Mouse (Mus musculus): ENCODE results near the gene St6gal1.

The St6gal1 gene

DNA sequence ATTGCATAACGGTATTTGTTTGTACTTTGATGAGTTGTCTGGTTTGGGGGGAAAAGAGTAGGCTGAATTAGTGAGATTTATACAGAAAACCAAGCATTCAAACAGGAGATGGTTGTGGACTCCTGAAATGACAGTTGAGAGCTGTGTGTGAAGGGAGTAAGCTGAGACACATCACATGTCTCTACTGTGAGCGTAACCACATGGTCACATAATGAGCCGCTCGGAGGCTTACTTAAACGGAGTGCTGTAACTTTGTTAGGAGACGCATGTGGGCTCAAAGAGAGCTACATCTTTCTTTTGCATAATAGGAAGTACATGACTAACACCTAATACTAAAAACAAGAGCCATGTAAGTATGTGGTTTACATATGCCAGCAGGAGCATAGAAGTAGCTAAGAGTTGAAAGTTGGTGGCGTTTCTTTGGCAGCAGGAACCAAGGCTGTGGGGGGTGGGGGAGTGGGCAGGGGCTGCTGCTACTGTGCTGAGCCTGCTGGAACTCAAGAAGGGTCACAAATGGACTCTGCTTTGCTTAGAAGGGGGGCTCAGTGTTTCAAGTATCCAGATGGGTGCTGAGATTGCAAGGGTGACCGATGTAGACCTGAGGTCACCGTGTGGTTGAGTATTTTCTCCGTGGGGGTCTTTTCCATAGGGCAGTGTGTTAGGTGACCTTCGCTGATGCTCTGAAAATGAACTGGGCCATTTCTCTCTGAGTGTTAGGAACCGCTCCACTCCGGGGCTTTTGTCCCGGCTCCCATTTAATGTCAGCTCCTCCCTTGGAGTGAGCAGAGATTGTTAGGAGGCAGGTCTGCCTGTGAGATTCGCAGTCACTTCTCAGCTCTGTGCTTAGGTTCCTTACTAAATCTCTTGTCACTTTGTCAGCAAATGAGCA lies 26.3 kb downstream of the St6gal1 start:
- no peak for DNase-seq (ENCODE audit: low read depth, low spot score)

DNA sequence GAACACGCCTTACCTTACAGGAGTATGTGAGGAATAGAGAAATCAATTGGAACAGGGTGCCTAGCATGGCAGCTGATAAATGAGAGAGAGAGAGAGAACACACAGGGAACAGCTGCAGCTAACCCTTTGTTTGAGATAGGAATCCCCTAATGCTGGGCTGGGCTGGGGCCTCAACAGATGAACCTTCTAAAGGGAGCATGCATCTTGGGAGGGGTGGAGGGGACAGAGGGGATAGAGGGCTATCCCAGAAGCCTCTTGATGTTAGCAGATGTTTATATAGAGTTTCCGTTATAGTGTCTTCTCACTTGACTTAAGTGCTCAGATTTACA lies 26.9 kb downstream of the St6gal1 start:
- DNase-seq (ENCODE audit: low read depth, low spot score), result no peak

DNA sequence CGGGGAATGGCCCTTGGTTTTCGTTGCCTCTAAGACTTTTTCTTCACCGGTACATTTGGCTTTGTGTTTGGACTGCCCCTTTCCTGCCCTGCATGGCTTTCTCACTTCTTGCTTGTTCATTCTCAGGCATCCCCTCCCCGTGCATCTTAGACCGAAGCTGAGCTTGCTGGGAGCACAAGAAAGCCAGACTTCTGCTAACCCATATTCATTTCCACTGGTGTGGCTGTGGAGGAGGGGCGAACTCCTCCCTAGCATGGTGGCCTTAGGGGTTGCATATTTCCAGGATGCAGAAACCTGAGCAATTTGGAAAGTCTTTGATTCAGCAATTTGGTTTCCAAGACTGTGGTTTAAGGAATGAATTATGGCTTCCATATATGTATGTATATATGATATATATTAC lies 29.1 kb downstream of the St6gal1 start:
- DNase-seq (ENCODE audit: low read depth, low spot score), result no peak

GRCm38 (mm10) chr16:23254062-23254461 lies 29.5 kb downstream of the St6gal1 start:
- no peak for DNase-seq (ENCODE audit: low read depth, low spot score)

DNA sequence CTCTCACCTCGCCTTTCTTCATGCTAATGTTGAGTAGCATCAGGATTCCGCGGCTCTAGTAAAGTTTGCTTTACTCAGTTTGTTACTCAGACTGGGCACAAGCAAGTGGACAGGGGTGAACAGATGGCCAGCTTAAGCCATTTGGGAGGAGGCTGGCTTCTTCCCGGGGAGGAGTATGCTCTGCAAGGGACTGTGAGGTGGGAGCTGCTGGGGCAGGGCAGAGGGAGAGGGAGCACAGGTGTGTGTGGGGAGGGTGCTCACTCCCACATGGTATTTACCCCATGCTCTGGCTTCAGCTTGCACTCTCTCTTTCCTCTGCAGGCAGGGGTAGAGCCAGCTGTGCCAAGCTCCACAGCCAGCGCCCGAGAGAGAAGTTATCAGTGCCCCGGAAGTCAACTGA lies 32.1 kb downstream of the St6gal1 start:
- no peak for DNase-seq (ENCODE audit: low read depth, low spot score)

DNA sequence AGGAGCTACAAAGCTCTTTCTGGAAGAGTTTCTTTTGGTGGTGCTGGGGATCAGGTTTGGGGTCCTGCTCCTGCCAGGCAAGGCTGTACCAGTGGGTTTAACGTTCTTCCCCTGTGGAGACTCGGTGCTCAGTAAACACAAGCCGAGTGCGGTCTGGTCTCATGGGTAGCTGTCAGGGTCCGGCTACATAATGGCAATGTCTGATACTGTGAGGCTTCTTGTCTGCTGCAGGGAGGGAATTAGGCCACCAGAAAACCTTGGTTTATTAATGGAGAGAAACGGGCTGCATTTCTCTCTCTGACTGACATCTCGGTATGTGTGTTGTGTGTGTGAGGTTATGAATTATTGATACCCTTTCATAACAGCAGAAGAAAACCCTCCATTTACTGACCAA lies 33.9 kb downstream of the St6gal1 start:
- DNase-seq (ENCODE audit: low read depth, low spot score), result no peak

GRCm38 (mm10) chr16:23258823-23259457 lies 34.4 kb downstream of the St6gal1 start:
- DNase-seq (ENCODE audit: low read depth, low spot score), result no peak

GRCm38 (mm10) chr16:23259580-23259979 lies 35.0 kb downstream of the St6gal1 start:
- DNase-seq (ENCODE audit: low read depth, low spot score), result no peak

DNA sequence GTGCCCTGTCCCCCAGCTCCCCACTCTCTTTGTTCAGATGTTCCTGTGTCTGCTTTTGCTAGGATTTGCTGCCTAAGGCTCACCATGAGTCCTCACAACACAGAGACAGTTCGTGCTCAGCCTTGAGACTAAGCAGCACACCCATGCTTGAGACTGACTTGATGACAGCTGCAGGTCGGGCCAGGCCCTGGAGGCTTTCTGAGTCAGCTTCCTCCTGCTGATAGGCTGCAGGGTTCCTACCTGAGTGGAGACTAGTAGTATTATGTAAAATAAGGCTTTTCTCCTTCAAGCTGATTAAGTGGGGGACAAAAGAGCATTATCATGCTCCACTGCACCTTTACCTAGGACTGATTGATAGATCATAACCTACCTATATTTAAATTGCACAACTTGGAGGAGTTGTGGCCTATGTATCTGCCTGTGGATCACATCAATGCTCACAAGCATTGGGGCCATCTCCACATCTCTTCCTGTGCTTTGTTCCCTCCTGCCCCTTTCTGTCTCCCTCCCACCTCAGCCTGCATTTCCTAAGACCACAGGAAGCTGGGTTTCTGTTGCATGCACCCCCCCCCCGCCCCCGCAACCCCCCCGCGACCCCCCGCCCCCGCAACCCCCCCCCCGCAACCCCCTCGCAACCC lies 37.7 kb downstream of the St6gal1 start:
- DNase-seq (ENCODE audit: low read depth, low spot score), result no peak

GRCm38 (mm10) chr16:23262846-23263245 lies 38.3 kb downstream of the St6gal1 start:
- no peak for DNase-seq (ENCODE audit: low read depth, low spot score)

DNA sequence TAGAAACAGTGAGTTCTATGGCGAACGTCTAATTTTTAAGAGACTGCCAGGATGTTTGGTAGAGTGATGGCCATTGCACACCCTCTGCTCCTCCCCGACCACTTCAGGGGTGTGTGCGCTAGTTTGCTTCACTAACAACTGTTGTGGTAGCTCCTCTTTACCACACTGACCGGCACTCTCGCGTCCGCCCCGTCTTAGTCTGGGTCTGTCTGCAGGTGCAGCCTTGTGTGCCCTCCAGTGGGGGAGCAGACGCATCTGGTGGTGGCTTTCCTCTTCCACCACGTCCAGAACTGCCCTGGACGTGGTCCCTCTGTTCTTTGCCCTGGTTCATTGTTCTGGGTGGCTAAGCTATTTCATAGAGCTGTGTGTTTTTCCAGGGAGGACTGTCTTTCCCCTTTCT lies 40.5 kb downstream of the St6gal1 start:
- no peak for DNase-seq (ENCODE audit: low read depth, low spot score)

- no peak for DNase-seq (ENCODE audit: low read depth, low spot score)
Measured at GRCm38 (mm10) chr16:23265481-23265880, 40.9 kb downstream of the St6gal1 start.

GRCm38 (mm10) chr16:23266293-23266692 lies 41.8 kb downstream of the St6gal1 start:
- DNase-seq (ENCODE audit: low read depth, low spot score), result no peak

DNA sequence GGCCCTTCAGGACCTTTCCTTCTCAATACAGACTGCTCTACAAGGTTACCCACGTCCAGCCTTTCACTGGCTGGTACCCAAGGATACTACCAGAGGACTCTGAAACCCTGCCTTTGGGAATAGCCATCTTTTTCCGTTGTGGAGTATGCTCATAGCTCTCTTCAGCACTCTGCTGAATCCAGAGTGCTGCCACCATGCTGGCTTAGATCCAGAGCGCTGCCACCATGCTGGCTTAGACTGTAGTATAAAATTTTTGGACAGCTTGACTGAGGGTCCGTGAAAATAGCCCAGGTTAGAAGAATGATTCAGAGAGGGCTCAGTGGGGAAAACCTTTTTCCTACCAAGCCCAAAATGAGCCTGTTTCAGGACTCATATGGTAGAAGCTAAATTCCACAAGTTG lies 42.4 kb downstream of the St6gal1 start:
- DNase-seq (ENCODE audit: low read depth, low spot score), result no peak

- DNase-seq (ENCODE audit: low read depth, low spot score), result no peak
Measured at GRCm38 (mm10) chr16:23268231-23268630, 43.7 kb downstream of the St6gal1 start.

GRCm38 (mm10) chr16:23269056-23269983 lies 44.8 kb downstream of the St6gal1 start:
- DNase-seq (ENCODE audit: low read depth, low spot score), result no peak

DNA sequence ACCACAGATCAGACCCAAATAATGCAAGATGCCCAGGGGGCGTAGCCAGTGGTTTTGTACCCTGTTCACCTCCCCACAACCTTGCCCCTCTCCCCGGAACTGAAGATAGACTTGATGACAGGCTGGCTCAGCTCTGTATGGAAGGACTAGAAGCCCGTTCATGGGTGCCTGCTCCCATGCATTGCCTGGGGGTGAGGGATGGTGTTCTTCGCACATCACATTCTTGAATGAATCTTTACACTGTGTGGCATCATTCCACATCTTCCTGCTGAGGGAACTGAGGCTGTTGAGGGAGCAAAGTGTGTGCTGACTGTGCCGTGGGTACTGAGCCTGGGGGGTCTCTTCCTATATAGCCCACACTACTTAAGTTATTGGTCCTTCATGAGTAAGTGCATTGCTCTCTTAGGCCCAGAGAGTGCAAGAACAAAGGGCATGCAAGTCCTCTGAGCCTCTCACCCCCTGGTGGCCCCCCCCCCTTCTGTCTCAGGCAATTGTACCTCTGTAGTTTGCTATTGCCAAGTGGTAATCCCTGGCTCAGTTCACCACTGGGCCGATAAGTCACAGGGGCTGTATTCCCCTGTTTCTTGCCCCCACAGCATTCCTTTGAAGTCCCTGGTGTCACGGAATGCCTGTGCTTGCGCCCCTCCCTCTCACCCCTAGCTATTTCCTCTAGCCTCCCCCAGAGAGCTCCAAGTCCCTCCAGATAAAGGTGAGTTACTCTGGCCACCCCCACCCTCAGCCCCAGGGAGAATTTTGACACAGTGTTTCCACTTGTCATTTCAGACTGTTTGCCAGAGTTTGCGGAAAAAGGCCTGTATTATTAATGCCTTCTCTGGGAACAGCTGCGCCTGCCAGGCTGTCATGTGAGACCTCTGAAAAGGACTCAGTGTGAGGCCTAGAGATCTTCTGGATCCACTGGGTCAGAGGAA lies 45.7 kb downstream of the St6gal1 start:
- DNase-seq (ENCODE audit: low read depth, low spot score), result no peak

DNA sequence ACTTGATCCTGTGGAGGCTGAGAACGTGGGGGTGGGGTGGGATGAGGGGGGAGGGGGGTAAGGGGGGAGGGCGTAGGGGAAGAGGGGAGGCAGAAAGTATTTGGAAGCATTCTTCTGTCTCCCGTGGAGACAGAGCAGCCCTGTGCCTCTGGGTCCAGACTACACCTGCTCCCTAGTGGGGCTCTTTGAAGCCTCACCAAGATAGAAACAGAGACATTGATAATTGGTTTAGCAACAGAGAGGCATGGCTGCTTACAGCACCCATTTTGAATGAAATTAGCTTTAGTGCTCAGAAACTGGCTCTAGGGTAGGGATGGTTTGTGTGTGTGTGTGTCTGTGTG lies 46.3 kb downstream of the St6gal1 start:
- no peak for DNase-seq (ENCODE audit: low read depth, low spot score)

DNA sequence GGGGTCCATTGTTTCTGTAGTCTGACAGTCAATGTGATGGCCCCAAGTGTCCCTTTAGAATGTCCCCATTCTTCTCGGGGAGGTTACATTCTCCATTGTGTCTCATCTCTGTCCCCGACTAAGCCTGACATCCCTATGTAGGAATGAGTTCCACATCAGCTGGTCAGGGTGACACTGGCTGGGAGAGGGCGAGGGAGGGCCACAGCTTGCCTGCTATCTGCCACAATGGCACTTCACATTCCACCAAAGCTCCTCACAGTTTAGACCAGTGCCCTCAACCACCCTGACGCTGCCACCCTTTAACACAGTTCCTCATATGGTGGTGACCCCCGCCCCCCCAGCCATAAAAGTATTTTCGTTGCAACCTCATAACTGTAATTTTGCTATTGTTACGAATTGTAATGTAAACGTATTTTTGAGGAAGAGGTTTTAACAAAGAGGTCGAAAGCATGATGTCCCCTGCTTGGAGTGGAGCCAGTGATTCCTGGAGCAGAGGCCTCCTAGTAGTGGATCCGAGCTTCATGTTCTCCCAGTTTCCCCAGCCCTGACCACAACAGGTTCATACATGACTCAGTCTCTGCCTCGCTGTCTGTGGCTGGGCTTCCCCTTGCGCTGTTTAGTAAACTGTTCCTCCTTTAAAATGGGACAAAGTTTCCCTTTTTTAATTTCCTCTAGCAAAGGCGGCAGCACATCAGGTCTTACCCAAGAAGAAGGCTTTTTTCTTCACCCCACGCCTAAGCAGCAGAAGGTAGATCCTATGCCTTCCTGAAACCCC lies 47.4 kb downstream of the St6gal1 start:
- DNase-seq (ENCODE audit: low read depth, low spot score), result no peak

Data from WW6 (cell line).